Mouse (Mus musculus): Measurements from ENCODE around the gene Cib4. TPM values are rescaled to one million over a fixed set of nuclear protein-coding genes. Genes with fewer than 3 reads are reported as not detected.

The Cib4 gene
- polyA plus RNA-seq, 1 experiment: not detected

- Histone ChIP-seq H3K4me3 (replicated peaks; ENCODE audit: insufficient read depth, low read depth, low read length) (peak overlapping the region; percentile 99), H3K27ac (ENCODE audit: insufficient read depth, low read length) (peak overlapping the region; percentile 100), H3K27me3 (ENCODE audit: control insufficient read depth, insufficient read depth, low read length) (no peaks in the 10 kb centered on the region), H3K4me1 (ENCODE audit: control insufficient read depth, insufficient read depth, low read length) (peaks cover 52% of the 10 kb centered on the region)
- DNase-seq: no peak
- 31% methylated on average over 5 of the region's 5 CpGs for WGBS
- TF ChIP-seq CTCF (IDR thresholded peaks at IDR 0.05; ENCODE audit: borderline replicate concordance, insufficient read depth, low read depth, low read length): no peak
- no peak for TF ChIP-seq POLR2A (IDR thresholded peaks at IDR 0.05; ENCODE audit: borderline replicate concordance, insufficient read depth, low read length)
Measured at GRCm38 (mm10) chr5:30590231-30590630, 44.6 kb upstream of the Cib4 start.

- peak; percentile 88 to 90 for DNase-seq
- WGBS: 9% methylated on average over 3 of the region's 3 CpGs
- TF ChIP-seq CTCF (IDR thresholded peaks at IDR 0.05; ENCODE audit: borderline replicate concordance, insufficient read depth, low read depth, low read length): no peak
- peak; percentile 51; the same call in 1 of the 2 replicates for TF ChIP-seq POLR2A (IDR thresholded peaks at IDR 0.05; ENCODE audit: borderline replicate concordance, insufficient read depth, low read length)
- Histone ChIP-seq H3K4me3 (replicated peaks; ENCODE audit: insufficient read depth, low read depth, low read length) (peak overlapping the region; percentile 99), H3K4me1 (ENCODE audit: control insufficient read depth, insufficient read depth, low read length) (peaks cover 47% of the 10 kb centered on the region), H3K27ac (ENCODE audit: insufficient read depth, low read length) (peak overlapping the region; percentile 100), H3K27me3 (ENCODE audit: control insufficient read depth, insufficient read depth, low read length) (no peaks in the 10 kb centered on the region)
Measured at GRCm38 (mm10) chr5:30589546-30589945, 43.9 kb upstream of the Cib4 start.

GRCm38 (mm10) chr5:30589069-30589468 is 43.4 kb upstream of the Cib4 start:
- 0 out of 2 replicates have a peak, but pooled peaks have one; percentile 0 for TF ChIP-seq POLR2A (IDR thresholded peaks at IDR 0.05; ENCODE audit: borderline replicate concordance, insufficient read depth, low read length)
- TF ChIP-seq CTCF (IDR thresholded peaks at IDR 0.05; ENCODE audit: borderline replicate concordance, insufficient read depth, low read depth, low read length): no peak
- H3K4me1 ChIP-seq (ENCODE audit: control insufficient read depth, insufficient read depth, low read length): peaks cover 42% of the 10 kb centered on the region
- peak overlapping the region; percentile 100 for H3K27ac ChIP-seq (ENCODE audit: insufficient read depth, low read length)
- no peak for DNase-seq
- 7% methylated on average over 4 of the region's 4 CpGs for WGBS
- H3K4me3 ChIP-seq (replicated peaks; ENCODE audit: insufficient read depth, low read depth, low read length): peak overlapping the region; percentile 99
- no peaks in the 10 kb centered on the region for H3K27me3 ChIP-seq (ENCODE audit: control insufficient read depth, insufficient read depth, low read length)

- TF ChIP-seq POLR2A (IDR thresholded peaks at IDR 0.05; ENCODE audit: borderline replicate concordance, insufficient read depth, low read length): no peak
- no peak for TF ChIP-seq CTCF (IDR thresholded peaks at IDR 0.05; ENCODE audit: borderline replicate concordance, insufficient read depth, low read depth, low read length)
- peak; percentile 74 to 78 for DNase-seq
- Histone ChIP-seq H3K4me3 (replicated peaks; ENCODE audit: insufficient read depth, low read depth, low read length) (peak overlapping the region; percentile 99), H3K27ac (ENCODE audit: insufficient read depth, low read length) (peak overlapping the region; percentile 100), H3K27me3 (ENCODE audit: control insufficient read depth, insufficient read depth, low read length) (no peaks in the 10 kb centered on the region), H3K4me1 (ENCODE audit: control insufficient read depth, insufficient read depth, low read length) (peaks cover 40% of the 10 kb centered on the region)
- WGBS: under 1% methylated on average over 70 of the region's 70 CpGs
Measured at GRCm38 (mm10) chr5:30588301-30588968, 42.8 kb upstream of the Cib4 start.

- Histone ChIP-seq H3K27ac (ENCODE audit: insufficient read depth, low read length) (peak within 1 kb of the TSS; percentile 100), H3K27me3 (ENCODE audit: control insufficient read depth, insufficient read depth, low read length) (no peaks in the 10 kb centered on the region), H3K4me3 (replicated peaks; ENCODE audit: insufficient read depth, low read depth, low read length) (peak within 1 kb of the TSS; percentile 99), H3K4me1 (ENCODE audit: control insufficient read depth, insufficient read depth, low read length) (peaks cover 35% of the 10 kb centered on the region)
- peak; percentile 77 to 79 for DNase-seq
- 6% methylated on average over 37 of the region's 54 CpGs for WGBS
- TF ChIP-seq CTCF (IDR thresholded peaks at IDR 0.05; ENCODE audit: borderline replicate concordance, insufficient read depth, low read depth, low read length) (no peak), POLR2A (IDR thresholded peaks at IDR 0.05; ENCODE audit: borderline replicate concordance, insufficient read depth, low read length) (no peak)
Measured at GRCm38 (mm10) chr5:30587681-30588300, 42.2 kb upstream of the Cib4 start, which contains the start of gene Kcnk3. Gene Kcnk3 (plus strand): TSS chr5:30588170.

GRCm38 (mm10) chr5:30587101-30587500 is 41.5 kb upstream of the Cib4 start:
- Histone ChIP-seq H3K4me3 (replicated peaks; ENCODE audit: insufficient read depth, low read depth, low read length) (peak overlapping the region; percentile 58), H3K4me1 (ENCODE audit: control insufficient read depth, insufficient read depth, low read length) (peaks cover 33% of the 10 kb centered on the region), H3K27me3 (ENCODE audit: control insufficient read depth, insufficient read depth, low read length) (no peaks in the 10 kb centered on the region), H3K27ac (ENCODE audit: insufficient read depth, low read length) (peak overlapping the region; percentile 98)
- 4% methylated on average over 2 of the region's 2 CpGs for WGBS
- peak in 1 of 2 experiments; percentile 61 for DNase-seq
- TF ChIP-seq CTCF (IDR thresholded peaks at IDR 0.05; ENCODE audit: borderline replicate concordance, insufficient read depth, low read depth, low read length): no peak
- no peak for TF ChIP-seq POLR2A (IDR thresholded peaks at IDR 0.05; ENCODE audit: borderline replicate concordance, insufficient read depth, low read length)

GRCm38 (mm10) chr5:30586616-30587015 is 41.0 kb upstream of the Cib4 start:
- WGBS: 17% methylated on average over 3 of the region's 3 CpGs
- H3K4me1 ChIP-seq (ENCODE audit: control insufficient read depth, insufficient read depth, low read length): peaks cover 33% of the 10 kb centered on the region
- TF ChIP-seq CTCF (IDR thresholded peaks at IDR 0.05; ENCODE audit: borderline replicate concordance, insufficient read depth, low read depth, low read length): no peak
- TF ChIP-seq POLR2A (IDR thresholded peaks at IDR 0.05; ENCODE audit: borderline replicate concordance, insufficient read depth, low read length): 0 out of 2 replicates have a peak, but pooled peaks have one; percentile 4

More at GRCm38 (mm10) chr5:30586616-30587015, 41.0 kb upstream of the Cib4 start:
- peak overlapping the region; percentile 98 for H3K27ac ChIP-seq (ENCODE audit: insufficient read depth, low read length)
- H3K4me3 ChIP-seq (replicated peaks; ENCODE audit: insufficient read depth, low read depth, low read length): peak overlapping the region; percentile 58
- DNase-seq: peak; percentile 81 to 92
- H3K27me3 ChIP-seq (ENCODE audit: control insufficient read depth, insufficient read depth, low read length): no peaks in the 10 kb centered on the region
